Mouse (Mus musculus) splenic B cell, adult 2 months (primary cell): ENCODE results near the gene Stpg2.

Experiments
- DNase-seq: peaks from one replicate; pipeline ENCODE4 v3.0.0-alpha.2; 2011; ENCODE audit warnings: low read depth, low spot score
- H3K27me3 ChIP-seq: 2 replicates; pipeline ENCODE4 v1.6.1; 2012; ENCODE audit warnings: mild to moderate bottlenecking, low read length, moderate library complexity, mixed read lengths; ENCODE audit not compliant: control insufficient read depth, poor library complexity, insufficient read depth, severe bottlenecking
- H3K36me3 ChIP-seq: 2 replicates; pipeline ENCODE4 v1.6.1; 2012; ENCODE audit warnings: mild to moderate bottlenecking, low read length, moderate library complexity, mixed read lengths; ENCODE audit not compliant: control insufficient read depth, poor library complexity, insufficient read depth, severe bottlenecking

The Stpg2 gene

GRCm38 (mm10) chr3:139733156-139733555, 527.7 kb downstream of the Stpg2 start:
- no peak for DNase-seq
- H3K36me3 ChIP-seq = no peaks in the 10 kb centered on the region
- no peaks in the 10 kb centered on the region; the same call in 1 of the 2 replicates for H3K27me3 ChIP-seq

DNA sequence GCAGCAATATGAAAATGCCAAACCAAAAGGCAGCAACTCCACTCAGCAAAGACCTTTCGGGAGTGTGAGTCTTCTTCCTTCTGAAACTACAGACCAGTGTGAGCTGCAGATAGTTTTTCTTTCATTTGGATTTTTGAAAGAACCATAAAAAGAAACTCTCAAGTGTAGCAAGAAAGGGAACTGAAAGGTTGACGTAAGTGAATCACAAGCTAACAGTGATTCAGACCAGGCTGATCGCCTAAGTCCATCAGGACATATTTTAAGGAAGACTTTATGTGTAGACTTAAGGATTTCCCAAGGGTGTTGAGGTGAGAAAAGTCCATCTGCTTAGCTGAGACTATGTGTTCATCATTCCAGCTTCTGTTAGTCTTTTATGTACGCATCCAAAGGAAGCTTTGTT, 533.9 kb downstream of the Stpg2 start:
- Histone ChIP-seq H3K36me3 (no peaks in the 10 kb centered on the region), H3K27me3 (no peaks in the 10 kb centered on the region)
- DNase-seq = no peak
